In genomic region chr3:68496513-68496912, GRCm38 (mm10) we compare ENCODE assay signal across 10 mouse cellular contexts.
A peak's percentile ranks its signal among the peaks of the same experiment; 100 is the strongest.
DNase-seq lines count a peak whose midpoint lies in the region; ATAC-seq and TF ChIP-seq lines count a peak whose summit lies in the region.
"Had no signal": no experiment of that assay in that cellular context is flagged by ENCODE, and none has a peak within 500 bp of the region (broad histone marks: within the 10 kb centered on the region; RNA-seq: fewer than 3 reads in every experiment).

No protein-coding gene starts in this region.

- peak overlapping the region; percentile 45 for H3K27ac ChIP-seq in heart, embryonic 12.5 days (ENCODE audit: poor library complexity, severe bottlenecking)
- H3K27ac ChIP-seq in forebrain, embryonic 16.5 days (ENCODE audit: low read length): no peak overlapping the region

- peak overlapping the region; percentile 43 for H3ac ChIP-seq in C2C12 (ENCODE audit: control insufficient read depth, insufficient read length, low read depth)

- peak overlapping the region; percentile 57 for H3K9ac ChIP-seq in heart, embryonic 12.5 days
- no peak overlapping the region for H3K9ac ChIP-seq in forebrain, embryonic 16.5 days (replicated peaks; ENCODE audit: low read depth, low read length)

- TF ChIP-seq CTCF in C2C12 (IDR thresholded peaks at IDR 0.05; ENCODE audit: control insufficient read depth, insufficient read depth, insufficient read length): no peak

- no peak for ATAC-seq in heart, embryonic 12.5 days (ENCODE audit: insufficient number of reproducible peaks, low FRiP score)
- ATAC-seq in forebrain, embryonic 16.5 days: no peak
- peak; percentile 10; the same call in 1 of the 2 replicates for ATAC-seq in megakaryocyte progenitor cell, adult 5-6 weeks (replicated peaks; ENCODE audit: poor library complexity)
- ATAC-seq: CD4-positive, CD25-positive, alpha-beta regulatory T cell, adult 4 months had no signal

- H3K79me2 ChIP-seq in C2C12 (ENCODE audit: control insufficient read depth, insufficient read depth): peaks cover 71% of the 10 kb centered on the region

- H3K79me3 ChIP-seq in C2C12 (ENCODE audit: low read depth): peaks cover 59% of the 10 kb centered on the region

- no peaks in the 10 kb centered on the region for H3K27me3 ChIP-seq in heart, embryonic 12.5 days (replicated peaks)
- no peaks in the 10 kb centered on the region for H3K27me3 ChIP-seq in C2C12 (ENCODE audit: control insufficient read depth, insufficient read depth, insufficient read length)
- peaks cover 5% of the 10 kb centered on the region; the same call in 1 of the 2 replicates for H3K27me3 ChIP-seq in forebrain, embryonic 16.5 days (replicated peaks; ENCODE audit: control insufficient read depth, insufficient read depth, low read length)

- DNase-seq in heart, postnatal 4 days: no peak
- no peak for DNase-seq in T-cell, adult 2 months (ENCODE audit: low spot score)
- DNase-seq in left cerebral cortex, adult 18-20 months (ENCODE audit: low spot score in 2 of 2): no peak
- no peak for DNase-seq in cerebellum, adult 9-11 months
- DNase-seq: adrenal gland, adult 8-10 months had no signal

- peaks cover 51% of the 10 kb centered on the region for H3K4me1 ChIP-seq in heart, embryonic 12.5 days (replicated peaks)
- H3K4me1 ChIP-seq in forebrain, embryonic 16.5 days (replicated peaks; ENCODE audit: control insufficient read depth, insufficient read depth, low read length): peaks cover 25% of the 10 kb centered on the region

- peaks cover 4% of the 10 kb centered on the region for H3K36me3 ChIP-seq in heart, embryonic 12.5 days
- peaks cover 20% of the 10 kb centered on the region for H3K36me3 ChIP-seq in C2C12 (ENCODE audit: control insufficient read depth, insufficient read depth)
- H3K36me3 ChIP-seq in forebrain, embryonic 16.5 days (ENCODE audit: control insufficient read depth, insufficient read depth): no peaks in the 10 kb centered on the region

- peak overlapping the region; percentile 87 for H3K4me3 ChIP-seq in heart, embryonic 12.5 days
- H3K4me3 ChIP-seq in C2C12 (ENCODE audit: insufficient read depth, poor library complexity, severe bottlenecking): peak overlapping the region; percentile 71
- H3K4me3 ChIP-seq in forebrain, embryonic 16.5 days (replicated peaks; ENCODE audit: low read length): peak overlapping the region; percentile 62; the same call in 1 of the 2 replicates

- peak overlapping the region; percentile 81 for H3K4me2 ChIP-seq in heart, embryonic 12.5 days
- peak overlapping the region; percentile 87 for H3K4me2 ChIP-seq in forebrain, embryonic 16.5 days (ENCODE audit: low read length)

- H3K9me3 ChIP-seq in heart, embryonic 12.5 days (replicated peaks): no peaks in the 10 kb centered on the region
- no peaks in the 10 kb centered on the region for H3K9me3 ChIP-seq in forebrain, embryonic 16.5 days (ENCODE audit: control insufficient read depth, low read length)

- 40% methylated on average over 6 of the region's 6 CpGs for WGBS in heart, embryonic 12.5 days
- 63% methylated on average over 6 of the region's 6 CpGs for WGBS in forebrain, embryonic 16.5 days

TF ChIP-seq in C2C12, 6 proteins besides CTCF, POLR2A, EP300 and RAD21:
- TF ChIP-seq FOSL1 (IDR thresholded peaks at IDR 0.05; ENCODE audit: insufficient read depth, low read length, poor library complexity, severe bottlenecking) (no peak), MYOG (IDR thresholded peaks at IDR 0.05; ENCODE audit: control insufficient read depth, extremely low read depth, insufficient read length) (no peak), MAX (IDR thresholded peaks at IDR 0.05) (no peak), USF1 (IDR thresholded peaks at IDR 0.05; ENCODE audit: low read depth) (no peak), MYOD1 (IDR thresholded peaks at IDR 0.05; ENCODE audit: control insufficient read depth, insufficient read length, low read depth) (no peak), CEBPB (IDR thresholded peaks at IDR 0.05; ENCODE audit: low read depth) (no peak)
